Mouse (Mus musculus): ENCODE data around the gene E4f1. TPM values are rescaled to one million over a fixed set of nuclear protein-coding genes. Genes with fewer than 3 reads are reported as not detected.
A peak's percentile ranks its signal among the peaks of the same experiment; 100 is the strongest.

Gene E4f1
- polyA plus RNA-seq, 2 experiments from 2014 or later = 22.6 to 37.5 TPM

DNA sequence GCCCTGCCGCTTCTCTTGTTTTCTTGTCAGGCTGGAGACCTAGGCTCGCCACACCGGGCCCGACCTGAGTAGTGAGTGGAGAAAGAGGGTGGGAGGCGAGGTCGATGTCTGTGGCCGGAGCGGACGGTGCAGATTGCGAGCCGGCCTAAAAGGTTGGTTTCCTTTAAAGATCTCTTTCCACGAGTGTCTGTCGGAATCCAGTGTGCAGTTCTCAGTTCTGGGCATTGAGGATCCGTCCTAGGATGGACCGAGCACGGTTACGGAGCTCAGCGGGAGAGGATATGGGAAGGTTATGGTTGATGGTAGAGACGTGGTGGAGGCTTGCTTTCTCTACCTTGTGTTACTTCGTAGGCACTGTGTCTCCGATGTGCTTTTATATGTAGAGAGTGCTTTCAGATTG lies 55.1 kb downstream of the E4f1 start:
- peak; percentile 22 for ATAC-seq

DNA sequence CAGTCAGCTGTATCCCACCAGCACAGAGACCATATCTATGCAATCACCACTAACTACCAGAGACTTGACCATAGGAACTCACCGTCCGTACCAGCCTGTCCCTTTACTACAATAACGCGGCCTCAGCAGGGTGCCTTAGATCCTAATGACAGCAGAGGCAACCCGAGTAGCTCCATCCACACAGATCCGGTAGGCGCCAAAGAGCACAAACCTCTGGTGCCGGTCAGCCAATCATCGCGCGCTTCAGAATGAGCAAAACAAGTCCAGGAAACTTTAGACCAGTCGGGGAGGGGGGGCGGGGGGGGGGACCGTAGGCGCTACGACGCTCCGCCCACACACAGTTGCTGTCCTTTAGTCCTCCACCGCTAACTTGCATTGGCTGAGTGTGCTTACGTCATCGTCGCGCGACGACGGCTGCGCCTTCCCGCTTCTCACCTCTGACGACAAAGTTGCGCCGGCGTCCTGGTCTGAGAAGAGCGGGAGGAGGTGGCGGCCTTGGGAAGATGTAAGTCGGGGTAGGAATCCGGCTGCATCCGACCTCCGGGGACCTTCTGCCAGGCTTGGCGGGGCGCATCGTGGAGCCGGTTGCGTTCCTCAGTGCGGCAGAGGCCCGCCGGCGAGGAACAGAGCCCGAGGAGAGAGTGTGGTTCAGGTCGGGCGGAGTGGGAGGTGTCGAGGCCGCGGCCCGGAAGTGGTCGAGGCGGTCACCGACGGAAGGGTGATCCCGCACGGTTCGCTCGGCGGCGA lies 55.7 kb downstream of the E4f1 start, which contains the start of gene Rnps1:
Rnps1 (plus strand) TSS at position 336 of the 747 bp plus-strand sequence.
- peak; percentile 85 for ATAC-seq

DNA sequence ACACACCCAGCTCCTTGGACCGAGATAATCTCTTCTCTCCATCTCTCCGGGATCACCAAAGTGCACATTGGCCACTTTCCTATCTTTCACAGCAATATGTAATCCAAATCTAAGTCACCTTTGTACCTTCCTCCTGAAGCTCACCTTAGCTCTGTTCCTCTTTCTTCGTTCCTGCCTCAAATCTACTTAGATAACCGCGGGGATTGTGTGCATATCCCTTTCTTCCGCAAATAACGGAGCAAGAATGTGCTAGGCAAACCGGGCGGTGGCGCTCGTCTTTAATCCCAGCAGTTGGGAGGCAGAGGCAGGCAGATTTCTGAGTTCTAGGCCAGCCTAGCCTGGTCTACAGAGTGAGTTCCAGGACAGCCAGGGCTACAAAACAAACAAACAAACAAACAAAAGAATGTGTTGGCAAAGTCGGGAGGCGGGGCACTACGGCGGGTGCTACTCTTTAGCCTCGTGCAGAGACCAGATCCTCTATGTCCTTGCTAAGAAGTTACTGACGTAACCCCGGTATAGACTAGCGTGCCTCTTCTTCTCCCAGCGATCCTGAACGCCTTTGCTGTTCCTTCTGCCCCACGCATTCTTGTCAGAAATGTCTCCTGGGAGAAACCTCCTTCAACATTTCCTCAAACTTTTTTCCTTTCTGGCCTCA lies 56.4 kb downstream of the E4f1 start:
- ATAC-seq = no peak

DNA sequence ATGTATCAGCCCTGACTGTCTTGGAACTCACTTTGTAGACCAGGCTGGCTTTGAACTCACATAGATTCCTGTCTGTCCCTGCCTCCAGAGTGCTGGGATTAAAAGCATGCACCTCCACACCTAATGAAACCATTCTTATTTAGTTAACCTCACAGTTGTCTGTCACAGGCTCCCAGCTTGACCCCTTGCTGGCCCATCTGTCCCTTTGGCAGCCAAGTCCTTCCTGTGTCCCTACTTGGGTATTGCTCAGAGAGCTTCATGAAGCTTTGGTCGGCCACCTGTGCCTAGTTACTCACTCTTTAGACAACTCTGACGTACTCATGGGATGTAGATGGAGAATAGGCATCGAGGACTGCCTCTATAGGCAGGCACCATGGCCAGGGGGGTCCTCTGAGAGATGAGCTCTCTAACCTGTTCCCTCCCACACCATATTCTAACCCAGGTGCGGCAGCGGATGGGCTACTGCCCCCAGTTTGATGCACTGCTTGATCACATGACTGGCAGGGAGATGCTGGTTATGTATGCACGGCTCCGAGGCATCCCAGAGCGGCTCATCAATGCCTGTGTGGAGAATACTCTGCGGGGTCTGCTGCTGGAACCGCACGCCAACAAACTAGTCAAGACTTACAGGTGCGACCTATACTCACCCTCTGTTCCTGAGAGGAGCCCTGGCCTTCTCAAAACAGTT lies 62.9 kb downstream of the E4f1 start:
- ATAC-seq = no peak

- ATAC-seq = no peak
Measured at GRCm38 (mm10) chr17:24402371-24402770, 67.7 kb downstream of the E4f1 start.

- no peak for ATAC-seq
Measured at GRCm38 (mm10) chr17:24394456-24394855, 75.7 kb downstream of the E4f1 start.

Other genes starting within 250 kb of the E4f1 start
- gene Tedc2, start 249.5 kb downstream of the E4f1 start, polyA plus RNA-seq (2017; shearing (Covaris generic)) = 1 to 10 TPM; 6.6 to 8.8 TPM
- 10 to 100 TPM in 1 of 2 experiments, 1 to 10 TPM in 1; 9.2 to 12.3 TPM for gene Ccnf, start 218.8 kb downstream of the E4f1 start, polyA plus RNA-seq (2017; shearing (Covaris generic))
- under 1 TPM in 1 of 2 experiments, not detected in 1; 0.21 TPM for gene Abca17, start 119.2 kb downstream of the E4f1 start, polyA plus RNA-seq (2017; shearing (Covaris generic))
- 10 to 100 TPM; 15.8 to 20.0 TPM for gene Abca3, start 118.4 kb downstream of the E4f1 start, polyA plus RNA-seq (2017; shearing (Covaris generic))
- 100 to 1,000 TPM; 114 to 119 TPM for gene Rnps1, start 55.7 kb downstream of the E4f1 start, polyA plus RNA-seq (2017; shearing (Covaris generic))
- 10 to 100 TPM; 57.0 to 77.2 TPM for gene Eci1, start 43.7 kb downstream of the E4f1 start, polyA plus RNA-seq (2017; shearing (Covaris generic))
- 1 to 10 TPM; 1.9 to 3.6 TPM for gene Dnase1l2, start 27.2 kb downstream of the E4f1 start, polyA plus RNA-seq (2017; shearing (Covaris generic))
- gene Pgp, start 79 bp upstream of the E4f1 start, polyA plus RNA-seq (2017; shearing (Covaris generic)) = 1 to 10 TPM; 3.3 to 6.2 TPM
- gene Bricd5, start 3.6 kb upstream of the E4f1 start, polyA plus RNA-seq (2017; shearing (Covaris generic)) = not detected
- gene Mlst8, start 8.8 kb upstream of the E4f1 start, polyA plus RNA-seq (2017; shearing (Covaris generic)) = 10 to 100 TPM; 12.6 to 15.3 TPM
- under 1 TPM; 0.10 to 0.17 TPM for gene Caskin1, start 18.3 kb upstream of the E4f1 start, polyA plus RNA-seq (2017; shearing (Covaris generic))
- gene Traf7, start 57.6 kb upstream of the E4f1 start, polyA plus RNA-seq (2017; shearing (Covaris generic)) = 10 to 100 TPM; 35.0 to 58.7 TPM
- 1 to 10 TPM; 2.8 to 3.3 TPM for gene Rab26, start 63.9 kb upstream of the E4f1 start, polyA plus RNA-seq (2017; shearing (Covaris generic))
- 10 to 100 TPM; 11.5 to 15.4 TPM for gene Pkd1, start 79.5 kb upstream of the E4f1 start, polyA plus RNA-seq (2017; shearing (Covaris generic))
- gene Tsc2, start 162.3 kb upstream of the E4f1 start, polyA plus RNA-seq (2017; shearing (Covaris generic)) = 10 to 100 TPM in 1 of 2 experiments, 1 to 10 TPM in 1; 9.8 to 24.1 TPM
- gene Nthl1, start 162.4 kb upstream of the E4f1 start, polyA plus RNA-seq (2017; shearing (Covaris generic)) = 1 to 10 TPM; 2.1 to 2.6 TPM
- gene Slc9a3r2, start 180.0 kb upstream of the E4f1 start, polyA plus RNA-seq (2017; shearing (Covaris generic)) = not detected
- under 1 TPM in 1 of 2 experiments, not detected in 1; 0.66 TPM for gene Npw, start 188.1 kb upstream of the E4f1 start, polyA plus RNA-seq (2017; shearing (Covaris generic))
- 1 to 10 TPM; 4.5 to 4.6 TPM for gene Zfp598, start 199.4 kb upstream of the E4f1 start, polyA plus RNA-seq (2017; shearing (Covaris generic))
- gene Syngr3, start 219.6 kb upstream of the E4f1 start, polyA plus RNA-seq (2017; shearing (Covaris generic)) = 1 to 10 TPM in 1 of 2 experiments, under 1 TPM in 1; 0.43 to 1.2 TPM
- gene Gfer, start 225.8 kb upstream of the E4f1 start, polyA plus RNA-seq (2017; shearing (Covaris generic)) = 10 to 100 TPM; 13.1 to 15.5 TPM
- 1 to 10 TPM; 1.4 to 1.5 TPM for gene Noxo1, start 225.9 kb upstream of the E4f1 start, polyA plus RNA-seq (2017; shearing (Covaris generic))
- 10 to 100 TPM; 23.6 to 46.2 TPM for gene Tbl3, start 237.3 kb upstream of the E4f1 start, polyA plus RNA-seq (2017; shearing (Covaris generic))
- gene Rnf151, start 247.8 kb upstream of the E4f1 start, polyA plus RNA-seq (2017; shearing (Covaris generic)) = not detected
- 1,000 to 10,000 TPM in 1 of 2 experiments, 100 to 1,000 TPM in 1; 537 to 1,178 TPM for gene Rps2, start 247.8 kb upstream of the E4f1 start, polyA plus RNA-seq (2017; shearing (Covaris generic))

Data from activated CD4-positive, CD25-positive, alpha-beta regulatory T cell, adult 4 months (primary cell).